21 mouse cellular contexts compared by ENCODE assay signal in the genomic region with DNA sequence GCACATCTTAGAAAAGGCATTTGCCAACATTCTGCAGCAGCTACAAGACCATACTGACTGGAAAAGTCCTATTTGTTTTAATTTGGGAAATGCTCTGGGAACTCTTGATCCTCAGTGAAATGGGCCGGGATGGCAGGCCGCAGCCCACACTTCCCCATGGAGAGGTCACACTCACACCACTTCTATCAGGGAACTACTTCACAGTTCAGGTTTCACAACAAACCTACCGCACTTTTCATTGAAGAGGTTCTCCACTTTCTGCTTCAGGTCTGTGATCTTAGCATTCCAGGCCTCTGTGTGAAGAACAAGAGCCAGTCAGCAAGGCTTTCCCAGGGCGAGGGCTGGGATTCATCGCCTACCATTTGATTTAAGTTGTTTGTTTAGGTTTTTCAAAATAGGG. TPM values are rescaled to one million over a fixed set of nuclear protein-coding genes. Genes with fewer than 3 reads are reported as not detected.
DNase-seq lines count a peak whose midpoint lies in the region; ATAC-seq and TF ChIP-seq lines count a peak whose summit lies in the region.
"Had no signal": no experiment of that assay in that cellular context is flagged by ENCODE, and none has a peak within 500 bp of the region (broad histone marks: within the 10 kb centered on the region; RNA-seq: fewer than 3 reads in every experiment).

No protein-coding gene starts in this region.

- no peak for TF ChIP-seq CTCF in lung, postnatal 0 days (IDR thresholded peaks at IDR 0.05)
- no peak for TF ChIP-seq CTCF in intestine, postnatal 0 days (IDR thresholded peaks at IDR 0.05; ENCODE audit: low read depth)

- peak; percentile 93 for TF ChIP-seq EP300 in lung, postnatal 0 days (IDR thresholded peaks at IDR 0.05)

- H3K27ac ChIP-seq in lung, postnatal 0 days (ENCODE audit: low read length), result peak overlapping the region; percentile 80
- no peak overlapping the region for H3K27ac ChIP-seq in intestine, postnatal 0 days (ENCODE audit: low read depth, low read length)
- H3K27ac ChIP-seq: forebrain, embryonic 10.5 days; forebrain, embryonic 13.5 days; hindbrain, embryonic 10.5 days; hindbrain, embryonic 13.5 days had no signal

- peak; percentile 89 for ATAC-seq in lung, postnatal 0 days
- no peak for ATAC-seq in intestine, postnatal 0 days
- ATAC-seq: forebrain, embryonic 13.5 days; forebrain, embryonic 16.5 days; hindbrain, embryonic 16.5 days had no signal

- no peaks in the 10 kb centered on the region for H3K27me3 ChIP-seq in lung, postnatal 0 days (replicated peaks; ENCODE audit: insufficient read depth, low read length)
- no peaks in the 10 kb centered on the region for H3K27me3 ChIP-seq in intestine, postnatal 0 days (replicated peaks; ENCODE audit: control insufficient read depth, insufficient read depth, low read length)
- H3K27me3 ChIP-seq: forebrain, embryonic 13.5 days; hindbrain, embryonic 13.5 days had no signal

- H3K9me3 ChIP-seq in lung, postnatal 0 days (ENCODE audit: low read length), result no peaks in the 10 kb centered on the region
- H3K9me3 ChIP-seq in intestine, postnatal 0 days (ENCODE audit: control insufficient read depth), result no peaks in the 10 kb centered on the region
- H3K9me3 ChIP-seq: forebrain, embryonic 10.5 days; forebrain, embryonic 13.5 days; hindbrain, embryonic 10.5 days; hindbrain, embryonic 13.5 days had no signal

- DNase-seq in heart, adult 11 months, result peak; percentile 80
- DNase-seq in heart, postnatal 14 days, result no peak
- DNase-seq in lung, postnatal 0 days (ENCODE audit: low spot score), result peak; percentile 88
- DNase-seq in lung, postnatal 36 days, result peak; percentile 84
- DNase-seq in kidney, adult 8-10 months, result no peak
- DNase-seq: adrenal gland, adult 8-10 months; adrenal gland, postnatal 25 days; cerebellum, adult 11-12 months; cerebellum, adult 8-10 months; cerebellum, postnatal 14 days; gastrocnemius, postnatal 10 days; gastrocnemius, postnatal 36 days; heart, postnatal 36 days had no signal

- H3K4me1 ChIP-seq in lung, postnatal 0 days (ENCODE audit: insufficient read depth, low read depth, low read length), result no peaks in the 10 kb centered on the region; the same call in 1 of the 2 replicates
- H3K4me1 ChIP-seq in intestine, postnatal 0 days (replicated peaks; ENCODE audit: control insufficient read depth, insufficient read depth, low read length), result no peaks in the 10 kb centered on the region
- H3K4me1 ChIP-seq: forebrain, embryonic 10.5 days; forebrain, embryonic 13.5 days; hindbrain, embryonic 10.5 days; hindbrain, embryonic 13.5 days had no signal

- intact Hi-C loops in heart, postnatal 14 days (cut with DNase I), result loop anchor here (5.0 kb wide), 1 partner anchor 53 kb away; no protein-coding TSS in a partner anchor

- no peak overlapping the region for H3K4me2 ChIP-seq in lung, postnatal 0 days (replicated peaks; ENCODE audit: low read depth, low read length)
- no peak overlapping the region for H3K4me2 ChIP-seq in intestine, postnatal 0 days (replicated peaks; ENCODE audit: low read depth)
- H3K4me2 ChIP-seq: forebrain, embryonic 13.5 days; heart, embryonic 11.5 days; hindbrain, embryonic 13.5 days had no signal

- 58% methylated on average over 5 of the region's 5 CpGs for WGBS in lung, postnatal 0 days
- WGBS in intestine, postnatal 0 days, result 95% methylated on average over 5 of the region's 5 CpGs

- no peak overlapping the region for H3K4me3 ChIP-seq in lung, postnatal 0 days (ENCODE audit: low read depth, low read length)
- H3K4me3 ChIP-seq in intestine, postnatal 0 days (ENCODE audit: low read depth, low read length), result no peak overlapping the region
- H3K4me3 ChIP-seq: forebrain, embryonic 10.5 days; forebrain, embryonic 13.5 days; hindbrain, embryonic 10.5 days; hindbrain, embryonic 13.5 days had no signal

- H3K9ac ChIP-seq in lung, postnatal 0 days (replicated peaks; ENCODE audit: low read depth), result no peak overlapping the region
- H3K9ac ChIP-seq in intestine, postnatal 0 days (ENCODE audit: low read depth, low read length), result no peak overlapping the region
- H3K9ac ChIP-seq: forebrain, embryonic 13.5 days; hindbrain, embryonic 13.5 days had no signal

- H3K36me3 ChIP-seq in lung, postnatal 0 days (ENCODE audit: insufficient read depth, low read length), result peaks cover 72% of the 10 kb centered on the region
- H3K36me3 ChIP-seq in intestine, postnatal 0 days (ENCODE audit: control insufficient read depth, insufficient read depth), result peaks cover 99% of the 10 kb centered on the region

RNA-seq across cellular contexts. Expression of a gene that starts 15.5 kb away (rescaled TPM):
- 1 to 10 TPM; 6.0 to 7.1 TPM for total RNA-seq in heart, postnatal 14 days (2021)
- polyA plus RNA-seq in lung, postnatal 0 days (2015; fragmentation: Nextera tagmentation; extraction: Ambion mirVana), result 19.6 and 19.8 TPM in 2 replicates
- polyA plus RNA-seq in intestine, postnatal 0 days (2015; fragmentation: Nextera tagmentation; extraction: Ambion mirVana), result 2.1 TPM in 2 replicates

Comparison
In these comparisons a context has a peak if more than half of its experiments do, and no peak if none do; other contexts are left out.
1. DNase-seq: peak in heart, adult 11 months (single experiment), lung, postnatal 0 days (single experiment) and lung, postnatal 36 days (single experiment); none in heart, postnatal 14 days (0 of 2) and kidney, adult 8-10 months (0 of 2).